Mouse (Mus musculus) NIH3T3 (cell line): ENCODE results near the gene 2010106E10Rik.
A peak's percentile ranks its signal among the peaks of the same experiment; 100 is the strongest.

Source experiments
- DNase-seq: peaks from one replicate; pipeline ENCODE4 v3.0.0-alpha.2; 2012; ENCODE audit warnings: low read depth

Gene 2010106E10Rik

DNA sequence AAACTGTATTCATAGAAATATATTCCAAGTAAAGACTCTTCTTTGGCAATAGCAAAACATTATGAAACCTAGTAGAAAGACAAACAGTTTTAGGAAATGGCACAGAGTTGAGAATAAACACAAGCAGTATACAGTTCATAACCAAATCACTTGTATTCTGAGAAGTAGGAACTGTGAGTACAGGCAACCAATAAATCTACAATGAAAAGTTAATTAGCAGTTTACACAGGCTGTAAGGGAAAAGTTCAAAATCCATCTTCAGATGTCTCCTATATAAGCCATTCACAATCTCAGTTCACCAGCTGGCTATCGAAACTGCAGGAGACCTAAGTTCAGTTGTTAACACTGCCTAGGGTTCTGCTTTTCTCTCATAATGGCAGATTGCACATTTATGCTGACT is at the start of gene 2010106E10Rik:
TSS of gene 2010106E10Rik (plus strand) at position 301 of the 400 bp plus-strand sequence.
- no peak for DNase-seq

- no peak for DNase-seq
Measured at GRCm38 (mm10) chrX:112505651-112506050, 10.6 kb downstream of the 2010106E10Rik start.

- DNase-seq, result peak; percentile 30
Measured at GRCm38 (mm10) chrX:112524755-112525154, 29.7 kb downstream of the 2010106E10Rik start.

- no peak for DNase-seq
Measured at GRCm38 (mm10) chrX:112543115-112543514, 48.0 kb downstream of the 2010106E10Rik start.

GRCm38 (mm10) chrX:112567716-112568115 is 72.6 kb downstream of the 2010106E10Rik start:
- DNase-seq, result no peak

GRCm38 (mm10) chrX:112600511-112601305 is 105.6 kb downstream of the 2010106E10Rik start, which contains the start of gene Zfp711:
Gene Zfp711 (plus strand): TSS chrX:112600526.
- no peak for DNase-seq

DNA sequence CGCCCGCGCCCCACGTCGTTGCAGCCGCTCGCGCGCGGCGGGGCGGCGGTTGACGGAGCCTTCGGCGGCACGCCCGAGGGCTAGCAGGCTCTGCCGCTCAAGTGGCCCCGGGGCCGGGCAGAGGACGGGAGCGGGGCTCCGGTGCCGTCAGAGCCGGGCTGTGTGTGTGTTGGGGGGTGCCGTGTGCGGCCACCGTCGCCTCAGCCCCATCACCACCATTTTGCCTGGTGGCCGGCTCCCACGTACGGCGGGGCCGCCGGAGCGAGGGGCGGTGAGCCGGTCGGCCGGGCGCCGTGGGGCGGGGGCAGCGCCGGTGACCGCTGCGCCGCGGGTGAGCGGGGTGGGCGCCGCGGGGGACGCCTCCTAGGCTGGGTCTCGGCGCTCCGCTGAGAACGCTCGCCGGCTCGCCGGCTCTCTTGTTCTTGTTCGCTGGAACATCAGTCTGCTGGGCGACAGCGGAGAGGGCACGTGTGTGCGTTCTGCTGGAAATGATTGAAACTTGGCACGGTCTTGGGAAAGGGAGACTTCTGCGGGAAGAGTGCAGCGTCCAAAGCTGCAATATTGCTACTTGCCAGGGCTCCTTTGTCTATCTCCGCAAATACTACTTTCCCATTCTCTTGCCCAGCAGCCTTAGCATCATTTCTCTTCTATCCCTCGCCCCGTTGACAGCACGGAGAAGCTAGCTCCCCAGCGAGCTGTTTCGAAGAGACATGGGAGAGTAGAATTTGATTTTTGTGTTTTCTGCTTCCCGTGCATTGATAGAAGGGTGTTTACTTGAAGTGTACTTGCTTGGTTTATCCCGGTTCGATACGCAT is 106.4 kb downstream of the 2010106E10Rik start:
- DNase-seq, result no peak
